Mouse (Mus musculus): ENCODE results near the gene Tiparp. TPM values are rescaled to one million over a fixed set of nuclear protein-coding genes. Genes with fewer than 3 reads are reported as not detected.

The Tiparp gene
- polyA plus RNA-seq (2012; rRNA removed), result 2.3 and 2.5 TPM in 2 replicates

DNA sequence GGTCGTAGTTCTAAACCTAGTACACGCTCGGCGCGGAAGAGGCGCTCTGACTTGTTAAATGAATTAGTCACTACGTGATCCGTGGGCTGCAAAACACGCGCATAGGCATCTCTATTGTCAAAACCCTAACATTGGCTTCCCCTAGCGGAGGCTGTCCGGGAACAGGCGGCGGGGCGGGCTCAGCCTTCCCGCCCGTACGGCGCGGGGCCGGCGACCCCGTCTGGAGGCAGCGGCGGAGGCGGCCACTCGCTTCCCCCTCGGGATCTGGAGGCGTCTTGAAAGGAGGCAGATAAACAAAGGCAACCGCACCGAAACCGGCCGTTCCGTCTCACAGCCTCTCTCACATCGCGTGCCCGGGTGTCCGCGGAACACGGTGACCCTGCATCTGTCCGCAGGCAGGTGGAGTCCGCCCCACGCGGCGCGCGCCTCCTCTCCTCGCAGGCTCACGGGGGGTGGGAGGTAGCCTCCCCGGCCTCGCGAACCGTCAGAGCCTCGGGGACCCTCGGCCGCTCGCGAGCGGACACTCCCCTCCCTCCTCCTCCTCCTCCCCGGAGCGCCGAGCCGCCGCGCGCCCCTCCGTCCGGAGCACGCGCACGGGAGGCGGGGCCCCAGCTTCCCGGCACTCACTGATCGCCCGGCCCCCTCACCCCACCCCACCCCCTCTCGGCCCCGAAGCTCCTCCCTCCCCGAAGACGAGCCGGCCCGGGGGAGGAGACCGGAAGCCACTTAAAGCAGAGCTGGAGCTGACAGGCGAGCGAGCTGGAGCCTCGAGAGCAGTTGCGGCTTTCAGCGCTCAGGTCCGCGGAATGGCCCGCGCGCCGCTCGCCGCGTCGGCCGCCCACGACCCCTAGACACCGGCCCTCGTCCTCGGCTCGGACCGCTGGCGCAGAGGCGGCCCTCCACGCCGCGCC is at the start of gene Tiparp:
Gene Tiparp, plus strand, starts transcription at position 720 of the 911 bp plus-strand sequence.

Other genes starting within 250 kb of the Tiparp start
- 93.5 and 97.7 TPM in 2 replicates for gene Ssr3, start 135.8 kb upstream of the Tiparp start, polyA plus RNA-seq (2012; rRNA removed)
- 0.66 and 0.78 TPM in 2 replicates for gene Lekr1, start 137.8 kb downstream of the Tiparp start, polyA plus RNA-seq (2012; rRNA removed)

Data from liver, embryonic 18 days (tissue).